Mouse (Mus musculus) liver, embryonic 14.5 days (tissue): Measurements from ENCODE around the gene Srgap3.

Experiments used
- CTCF ChIP-seq: IDR thresholded peaks from 2 replicates; pipeline ENCODE4 v1.5.1; 2016; ENCODE audit warnings: antibody characterized with exemption, low read depth, control low read depth
- EP300 ChIP-seq: IDR thresholded peaks from 2 replicates; pipeline ENCODE4 v1.6.1; 2016; ENCODE audit warnings: antibody characterized with exemption, low read depth

DNA sequence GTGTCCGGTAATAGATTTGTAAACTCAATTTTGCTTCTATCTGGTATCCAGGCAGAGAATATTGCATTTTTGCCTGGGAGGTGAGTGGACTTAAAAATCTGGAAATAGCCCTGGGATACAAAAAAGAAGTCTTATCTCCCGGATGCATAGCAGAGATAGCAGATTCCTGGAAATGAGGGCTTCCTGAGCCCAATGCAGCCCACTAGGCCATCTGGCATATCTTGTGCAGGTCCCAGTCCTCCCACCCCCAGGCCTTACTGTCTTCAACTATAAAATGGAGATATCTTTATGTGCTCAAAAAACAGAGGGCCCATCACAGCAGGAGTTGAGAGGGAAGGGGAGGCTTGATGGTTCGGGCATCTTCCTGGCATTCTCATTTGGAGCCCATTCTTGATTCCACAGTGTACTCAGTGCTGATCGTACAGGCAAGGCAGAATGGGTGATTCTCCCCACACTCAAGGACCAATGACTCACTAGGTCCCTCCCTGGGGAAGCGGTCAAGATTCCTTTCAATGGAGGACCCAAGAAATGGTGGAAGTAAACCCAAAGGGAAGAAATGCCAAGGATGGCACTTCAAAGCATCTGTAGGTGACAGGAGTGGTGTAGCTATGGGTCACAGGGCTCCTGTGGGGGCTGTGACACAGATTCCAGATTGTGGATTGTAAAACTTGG, 226.5 kb downstream of the Srgap3 start:
- TF ChIP-seq CTCF = no peak
- no peak for TF ChIP-seq EP300
